Mouse (Mus musculus) liver, embryonic 14.5 days (tissue): ENCODE measurements at regions not wholly inside any gene's neighbourhood (a gene's known extent, or its start where the extent isn't known, plus 50 kb on each side); places are given as distances from the start of the nearest gene placed in this dataset.

Experiments
- CTCF ChIP-seq: IDR thresholded peaks from 2 replicates; pipeline ENCODE4 v1.5.1; 2016; ENCODE audit warnings: antibody characterized with exemption, low read depth, control low read depth
- EP300 ChIP-seq: IDR thresholded peaks from 2 replicates; pipeline ENCODE4 v1.6.1; 2016; ENCODE audit warnings: antibody characterized with exemption, low read depth

DNA sequence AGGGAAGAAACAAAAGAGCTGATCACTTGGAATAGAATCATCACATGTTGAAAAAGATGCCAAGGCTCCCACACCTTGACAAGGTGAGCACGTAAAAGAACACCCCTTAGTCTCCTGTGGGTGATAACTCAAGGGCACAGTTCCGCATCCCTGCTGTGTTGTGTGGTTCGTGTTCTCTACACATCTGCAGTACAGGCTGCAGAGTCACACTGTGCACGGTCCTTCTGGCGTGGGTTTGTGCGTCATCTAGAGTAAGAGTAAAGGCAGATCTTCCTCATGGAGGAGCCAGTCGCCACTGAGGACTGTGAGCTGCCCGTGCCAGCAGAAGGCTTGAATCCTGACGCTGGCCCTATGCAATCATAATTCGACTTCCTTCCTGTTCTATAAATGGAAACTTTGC, 229.7 kb upstream of the Zfp637 start:
- TF ChIP-seq EP300 (no peak), CTCF (no peak)
